Mouse (Mus musculus) liver, embryonic 16.5 days (tissue): ENCODE measurements around the gene Clcf1. TPM values are rescaled to one million over a fixed set of nuclear protein-coding genes. Genes with fewer than 3 reads are reported as not detected.
A peak's percentile ranks its signal among the peaks of the same experiment; 100 is the strongest.

ENCODE experiments used
- ATAC-seq: fragments of 200-750 bp; cut with Nextera tagmentation; 2 replicates; pipeline ENCODE4 v1.8.0; 2017; ENCODE audit warnings: low read depth, mild to moderate bottlenecking, moderate number of reproducible peaks, moderate library complexity
- H3K27ac ChIP-seq: fragments of 300-500 bp; sonication (generic); 2 replicates; pipeline ENCODE4 v1.5.1; 2014; ENCODE audit warnings: mild to moderate bottlenecking, low read length
- H3K27me3 ChIP-seq: fragments of 300-500 bp; sonication (generic); 2 replicates; pipeline ENCODE4 v1.6.1; 2014; ENCODE audit warnings: low read depth, low read length, mixed read lengths; ENCODE audit not compliant: control insufficient read depth, insufficient read depth
- H3K36me3 ChIP-seq: fragments of 300-500 bp; sonication (generic); 2 replicates; pipeline ENCODE4 v1.6.1; 2014; ENCODE audit warnings: mild to moderate bottlenecking; ENCODE audit not compliant: control insufficient read depth, insufficient read depth
- H3K4me1 ChIP-seq: fragments of 300-500 bp; sonication (generic); 2 replicates; pipeline ENCODE4 v1.6.1; 2014; ENCODE audit warnings: low read depth, low read length, mixed read lengths; ENCODE audit not compliant: control insufficient read depth
- H3K4me2 ChIP-seq: fragments of 300-500 bp; sonication (generic); 2 replicates; pipeline ENCODE4 v1.6.1; 2014; ENCODE audit warnings: low read depth, low read length, mixed read lengths
- H3K4me3 ChIP-seq: fragments of 300-500 bp; sonication (generic); 2 replicates; pipeline ENCODE4 v1.5.1; 2014; ENCODE audit warnings: low read depth, mild to moderate bottlenecking, low read length
- H3K9ac ChIP-seq: fragments of 300-500 bp; sonication (generic); 2 replicates; pipeline ENCODE4 v1.6.1; 2014; ENCODE audit warnings: low read depth, low read length
- H3K9me3 ChIP-seq: fragments of 300-500 bp; sonication (generic); replicated peaks from 2 replicates; pipeline ENCODE4 v1.6.1; 2016; ENCODE audit warnings: low read length; ENCODE audit not compliant: control insufficient read depth
- WGBS: fragments of 180-500 bp; shearing (Covaris S2); extraction: QIAGEN DNeasy Blood & Tissue Kit; methylation state at CpG from one replicate; pipeline ENCODE4 v1.1.7; 2014; ENCODE audit not compliant: insufficient replicate concordance; 5-methylcytosine and 5-hydroxymethylcytosine counted together
- polyA plus RNA-seq: library from polyadenylated mRNA; unstranded; fragments of >200 nt; fragmentation: Nextera tagmentation; extraction: Ambion mirVana; gene quantifications from 2 replicates; pipeline ENCODE4 v1.2.1, GENCODE M21; 2015

Gene Clcf1
- polyA plus RNA-seq, 1 experiment from 2014 or later = 0.61 TPM

- Histone ChIP-seq H3K9ac (no peak overlapping the region), H3K9me3 (no peaks in the 10 kb centered on the region), H3K4me2 (no peak overlapping the region), H3K4me3 (peak overlapping the region; percentile 59; the same call in 1 of the 2 replicates), H3K27ac (no peak overlapping the region), H3K36me3 (no peaks in the 10 kb centered on the region), H3K27me3 (peaks cover 77% of the 10 kb centered on the region), H3K4me1 (peaks cover 16% of the 10 kb centered on the region)
- WGBS = 6% methylated on average over 9 of the region's 9 CpGs
- ATAC-seq = no peak
Measured at GRCm38 (mm10) chr19:4213524-4213974, 489 bp upstream of the Clcf1 start.

DNA sequence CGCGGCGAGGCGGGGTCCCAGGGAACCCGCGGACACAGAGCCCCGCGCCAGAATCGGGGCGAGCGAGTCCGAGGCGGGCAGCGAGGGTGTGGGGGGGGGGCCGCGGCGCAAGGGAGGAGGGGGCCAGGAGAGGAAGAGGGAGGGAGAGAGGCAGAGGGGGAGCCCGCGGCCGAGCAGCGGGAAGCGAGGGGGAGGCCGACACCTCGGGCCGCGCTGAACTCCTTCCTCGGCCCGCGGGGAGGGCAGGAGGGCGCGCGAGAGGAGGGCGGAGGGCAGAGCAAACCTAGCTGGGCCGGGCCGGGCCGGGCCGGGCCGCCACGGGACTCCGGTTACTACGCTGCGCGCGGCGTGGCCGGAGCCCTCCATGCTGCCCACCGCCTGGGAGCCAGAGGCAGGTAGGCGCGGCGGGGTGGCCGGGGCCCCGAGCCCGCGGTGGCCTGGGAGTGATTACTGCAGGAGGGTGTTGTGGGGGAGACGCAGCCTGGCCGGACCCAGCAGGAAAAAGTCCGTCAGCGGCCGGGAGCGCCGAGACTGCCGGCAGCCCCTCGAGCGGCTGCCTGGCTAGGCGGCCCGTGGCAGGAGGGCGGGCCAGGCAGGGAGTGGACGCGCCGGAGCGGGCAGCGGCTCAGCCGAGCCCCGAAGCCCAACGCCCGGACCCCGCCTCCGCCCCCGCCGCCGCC, 873 bp downstream of the Clcf1 start:
- Histone ChIP-seq H3K4me3 (peak overlapping the region; percentile 59), H3K27ac (peak overlapping the region; percentile 35; the same call in 1 of the 2 replicates), H3K9me3 (no peaks in the 10 kb centered on the region), H3K36me3 (no peaks in the 10 kb centered on the region), H3K4me1 (peaks cover 16% of the 10 kb centered on the region), H3K9ac (peak overlapping the region; percentile 61), H3K27me3 (peaks cover 77% of the 10 kb centered on the region), H3K4me2 (peak overlapping the region; percentile 74)
- under 1% methylated on average over 47 of the region's 81 CpGs for WGBS
- ATAC-seq = peak; percentile 49

DNA sequence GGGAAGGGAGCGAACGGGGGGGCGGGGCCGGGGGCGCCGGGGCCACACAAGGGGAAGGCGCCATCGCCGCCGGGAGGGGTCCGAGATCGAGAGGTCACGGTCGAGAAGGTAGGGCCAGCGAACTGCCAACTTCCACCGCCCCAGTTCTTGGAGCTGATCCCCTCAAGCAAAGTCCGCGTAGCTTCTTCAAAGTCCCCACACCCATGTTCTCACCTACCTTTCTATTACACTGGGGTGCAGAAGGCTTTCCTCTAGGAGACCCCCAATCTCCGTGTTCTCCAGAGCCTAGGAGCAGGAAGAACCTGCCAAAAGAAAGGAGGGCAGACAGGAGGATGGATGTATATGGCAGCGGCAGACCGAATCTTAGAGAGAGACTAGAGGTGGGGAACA, 1.4 kb downstream of the Clcf1 start:
- 2% methylated on average over 15 of the region's 21 CpGs for WGBS
- peak overlapping the region; percentile 74 for H3K4me2 ChIP-seq
- H3K9ac ChIP-seq = peak overlapping the region; percentile 61
- peak overlapping the region; percentile 59 for H3K4me3 ChIP-seq
- no peak overlapping the region for H3K27ac ChIP-seq
- ATAC-seq = no peak
- peaks cover 76% of the 10 kb centered on the region for H3K27me3 ChIP-seq
- no peaks in the 10 kb centered on the region for H3K9me3 ChIP-seq
- no peaks in the 10 kb centered on the region for H3K36me3 ChIP-seq
- peaks cover 21% of the 10 kb centered on the region for H3K4me1 ChIP-seq

- WGBS = 12% methylated on average over 14 of the region's 14 CpGs
- no peak overlapping the region for H3K4me2 ChIP-seq
Measured at GRCm38 (mm10) chr19:4216041-4216685, 2.1 kb downstream of the Clcf1 start.

GRCm38 (mm10) chr19:4217140-4217539, 3.1 kb downstream of the Clcf1 start:
- Histone ChIP-seq H3K36me3 (no peaks in the 10 kb centered on the region), H3K4me3 (no peak overlapping the region), H3K27ac (no peak overlapping the region), H3K27me3 (peaks cover 69% of the 10 kb centered on the region), H3K9ac (no peak overlapping the region), H3K9me3 (no peaks in the 10 kb centered on the region), H3K4me1 (peaks cover 30% of the 10 kb centered on the region), H3K4me2 (no peak overlapping the region)
- WGBS = 43% methylated on average over 5 of the region's 5 CpGs
- ATAC-seq = no peak

More at GRCm38 (mm10) chr19:4216041-4216685, 2.1 kb downstream of the Clcf1 start:
- no peak overlapping the region for H3K27ac ChIP-seq
- peaks cover 25% of the 10 kb centered on the region for H3K4me1 ChIP-seq
- no peak for ATAC-seq
- no peaks in the 10 kb centered on the region for H3K9me3 ChIP-seq
- no peak overlapping the region for H3K9ac ChIP-seq
- peaks cover 74% of the 10 kb centered on the region for H3K27me3 ChIP-seq
- H3K36me3 ChIP-seq = no peaks in the 10 kb centered on the region
- H3K4me3 ChIP-seq = no peak overlapping the region

GRCm38 (mm10) chr19:4217855-4218254, 3.8 kb downstream of the Clcf1 start:
- Histone ChIP-seq H3K27ac (no peak overlapping the region), H3K4me3 (no peak overlapping the region), H3K36me3 (no peaks in the 10 kb centered on the region), H3K4me1 (peaks cover 30% of the 10 kb centered on the region), H3K9ac (no peak overlapping the region), H3K4me2 (no peak overlapping the region), H3K27me3 (peaks cover 62% of the 10 kb centered on the region), H3K9me3 (no peaks in the 10 kb centered on the region)
- 48% methylated on average over 3 of the region's 3 CpGs for WGBS
- ATAC-seq = no peak

GRCm38 (mm10) chr19:4218293-4218692, 4.3 kb downstream of the Clcf1 start:
- no peak overlapping the region for H3K27ac ChIP-seq
- peaks cover 27% of the 10 kb centered on the region for H3K4me1 ChIP-seq
- WGBS = 69% methylated on average over 11 of the region's 11 CpGs
- H3K4me3 ChIP-seq = no peak overlapping the region
- no peaks in the 10 kb centered on the region for H3K9me3 ChIP-seq
- no peaks in the 10 kb centered on the region for H3K36me3 ChIP-seq
- no peak overlapping the region for H3K4me2 ChIP-seq
- peaks cover 57% of the 10 kb centered on the region for H3K27me3 ChIP-seq
- H3K9ac ChIP-seq = no peak overlapping the region
- ATAC-seq = no peak

DNA sequence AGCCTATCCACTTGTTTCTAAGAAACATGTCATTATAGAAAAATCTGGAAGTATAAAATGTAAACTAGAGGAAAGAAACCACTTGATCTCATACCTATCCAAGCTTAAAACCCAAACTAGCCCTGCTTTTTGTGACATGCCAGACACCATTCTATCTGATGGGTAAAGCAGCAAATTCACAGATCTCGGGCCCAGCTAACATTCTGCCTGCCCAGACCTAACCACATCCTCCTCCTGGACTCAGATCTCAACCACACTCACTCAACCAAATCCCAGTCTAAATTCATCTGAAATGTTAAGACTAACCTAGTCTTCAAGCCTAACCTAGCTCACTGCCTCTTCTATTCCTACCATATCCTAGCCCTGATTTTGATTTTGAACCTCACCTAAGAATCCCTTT, 4.7 kb downstream of the Clcf1 start:
- ATAC-seq = no peak
- Histone ChIP-seq H3K4me1 (peaks cover 22% of the 10 kb centered on the region), H3K4me2 (no peak overlapping the region), H3K4me3 (no peak overlapping the region), H3K27ac (no peak overlapping the region), H3K9ac (no peak overlapping the region), H3K27me3 (peaks cover 52% of the 10 kb centered on the region), H3K9me3 (no peaks in the 10 kb centered on the region), H3K36me3 (no peaks in the 10 kb centered on the region)
- 16% methylated on average over 1 of the region's 1 CpGs for WGBS

DNA sequence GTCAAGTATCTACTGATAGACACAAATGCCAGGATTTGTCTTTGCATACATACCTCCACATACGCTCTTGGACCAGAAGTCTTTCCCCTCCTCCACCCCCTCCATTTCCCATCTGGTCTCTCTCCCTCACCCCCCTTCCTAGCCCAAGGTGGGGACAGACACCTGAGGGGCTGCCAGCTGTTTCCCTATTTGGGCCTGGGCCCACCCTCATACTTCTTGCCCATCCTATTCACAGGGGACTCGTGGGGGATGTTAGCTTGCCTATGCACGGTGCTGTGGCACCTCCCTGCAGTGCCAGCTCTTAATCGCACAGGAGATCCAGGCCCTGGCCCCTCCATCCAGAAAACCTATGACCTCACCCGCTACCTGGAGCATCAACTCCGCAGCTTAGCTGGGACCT, 5.9 kb downstream of the Clcf1 start:
- no peak for ATAC-seq
- peaks cover 15% of the 10 kb centered on the region for H3K4me1 ChIP-seq

More for the DNA sequence above, 5.9 kb downstream of the Clcf1 start:
- Histone ChIP-seq H3K36me3 (no peaks in the 10 kb centered on the region), H3K9ac (no peak overlapping the region), H3K4me3 (no peak overlapping the region), H3K4me2 (no peak overlapping the region), H3K27ac (no peak overlapping the region), H3K27me3 (peaks cover 41% of the 10 kb centered on the region), H3K9me3 (no peaks in the 10 kb centered on the region)
- WGBS = 74% methylated on average over 6 of the region's 6 CpGs
